Mouse (Mus musculus): ENCODE measurements at regions not wholly inside any gene's neighbourhood (a gene's known extent, or its start where the extent isn't known, plus 50 kb on each side); places are given as distances from the start of the nearest gene placed in this dataset.

DNA sequence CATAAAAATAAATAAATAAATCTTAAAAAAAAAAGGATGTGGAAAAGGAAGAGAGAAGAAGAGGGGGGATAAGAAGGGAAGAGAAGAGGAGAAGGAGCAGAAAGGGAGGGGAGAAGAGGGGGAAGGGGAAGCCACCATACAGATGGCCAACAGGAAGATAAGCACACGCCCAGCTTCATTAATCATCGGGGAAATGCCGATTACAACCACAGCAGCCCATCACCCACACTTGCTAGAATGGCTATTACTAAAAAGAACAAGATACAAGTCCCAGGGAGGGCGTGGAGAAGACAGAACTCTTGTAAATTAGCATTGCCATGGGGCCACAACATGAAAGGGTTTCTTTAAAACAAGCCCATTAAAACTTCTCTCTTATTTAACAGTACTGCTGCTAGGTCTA, 110.7 kb upstream of the Eomes start:
- no peak for TF ChIP-seq CTCF (IDR thresholded peaks at IDR 0.05; ENCODE audit: low read depth)
- TF ChIP-seq EP300 (IDR thresholded peaks at IDR 0.05; ENCODE audit: low read depth): no peak
